Mouse (Mus musculus) olfactory bulb, adult 2 months (tissue): ENCODE results near the gene Ston2.

Source experiments
- CTCF ChIP-seq: fragments of 200-500 bp; IDR thresholded peaks from 2 replicates; pipeline ENCODE4 v1.5.1; 2012; ENCODE audit warnings: low read depth, mild to moderate bottlenecking, low read length, moderate library complexity; ENCODE audit not compliant: insufficient read depth
- POLR2A ChIP-seq: fragments of 200-500 bp; IDR thresholded peaks from 2 replicates; pipeline ENCODE4 v1.6.1; 2012; ENCODE audit warnings: mild to moderate bottlenecking, low read depth, low read length, moderate library complexity; ENCODE audit not compliant: insufficient read depth

GRCm38 (mm10) chr12:91588670-91589541 is 199.3 kb downstream of the Ston2 start:
- no peak for TF ChIP-seq CTCF
- TF ChIP-seq POLR2A, result no peak
